Mouse (Mus musculus) granulocyte monocyte progenitor cell, adult 5-6 weeks (primary cell): ENCODE results near the gene Aurka. TPM values are rescaled to one million over a fixed set of nuclear protein-coding genes. Genes with fewer than 3 reads are reported as not detected.

ENCODE experiments used
- ATAC-seq: replicated peaks from 2 replicates; pipeline ENCODE4 v1.8.0; 2016; ENCODE audit warnings: mild to moderate bottlenecking, moderate TSS enrichment, inconsistent platforms; ENCODE audit not compliant: poor library complexity, severe bottlenecking
- total RNA-seq, 2 experiments: library from RNA; stranded (forward) in 1 of 2; stranded (reverse) in 1 of 2; fragments of 200-712, 200-1000 nt in 1 of 2; fragments of >200 nt in 1 of 2; fragmentation: Nextera tagmentation in 1 of 2; gene quantifications; 2 replicates each; pipeline ENCODE4 v1.2.3; 2014 to 2017

The Aurka gene
- total RNA-seq (2014; fragmentation: Nextera tagmentation) (18.5 and 36.9 TPM in 2 replicates), total RNA-seq (2017) (64.5 and 80.8 TPM in 2 replicates)

- peak; percentile 85 for ATAC-seq
These were observed at the start of gene Aurka, which contains the start of gene Cstf1 for GRCm38 (mm10) chr2:172370411-172371223. Gene Aurka (minus strand): TSS chr2:172370535. Gene Cstf1 (plus strand): TSS chr2:172370681.

GRCm38 (mm10) chr2:172418208-172418607, 47.9 kb upstream of the Aurka start:
- no peak; the same call in 1 of the 2 replicates for ATAC-seq

GRCm38 (mm10) chr2:172416876-172417275, 46.5 kb upstream of the Aurka start:
- no peak for ATAC-seq

- ATAC-seq: no peak
These were observed 45.9 kb upstream of the Aurka start for GRCm38 (mm10) chr2:172416218-172416617.

- no peak for ATAC-seq
These were observed 43.6 kb upstream of the Aurka start for GRCm38 (mm10) chr2:172413894-172414293.

GRCm38 (mm10) chr2:172413273-172413672, 42.9 kb upstream of the Aurka start:
- no peak for ATAC-seq

GRCm38 (mm10) chr2:172412454-172412853, 42.1 kb upstream of the Aurka start:
- ATAC-seq: peak; percentile 52

GRCm38 (mm10) chr2:172411091-172411490, 40.8 kb upstream of the Aurka start:
- ATAC-seq: no peak

GRCm38 (mm10) chr2:172410686-172411085, 40.4 kb upstream of the Aurka start:
- no peak for ATAC-seq

GRCm38 (mm10) chr2:172407499-172407898, 37.2 kb upstream of the Aurka start:
- no peak for ATAC-seq

- peak; percentile 54 for ATAC-seq
These were observed 35.8 kb upstream of the Aurka start for GRCm38 (mm10) chr2:172406173-172406572.

GRCm38 (mm10) chr2:172405011-172405410, 34.7 kb upstream of the Aurka start:
- no peak for ATAC-seq

GRCm38 (mm10) chr2:172404239-172404638, 33.9 kb upstream of the Aurka start:
- no peak for ATAC-seq

GRCm38 (mm10) chr2:172401116-172401825, 30.9 kb upstream of the Aurka start:
- ATAC-seq: peak; percentile 77

GRCm38 (mm10) chr2:172399901-172400300, 29.6 kb upstream of the Aurka start:
- ATAC-seq: peak; percentile 45

GRCm38 (mm10) chr2:172395961-172396360, 25.6 kb upstream of the Aurka start:
- ATAC-seq: no peak

GRCm38 (mm10) chr2:172394671-172395070, 24.3 kb upstream of the Aurka start:
- ATAC-seq: no peak

- no peak for ATAC-seq
These were observed 23.7 kb upstream of the Aurka start for GRCm38 (mm10) chr2:172394052-172394392.

- peak; percentile 81 for ATAC-seq
These were observed 23.2 kb upstream of the Aurka start, which contains the start of gene Cass4 for GRCm38 (mm10) chr2:172393391-172394051. Gene Cass4 (plus strand): TSS chr2:172393794.

- no peak for ATAC-seq
These were observed 21.7 kb upstream of the Aurka start for GRCm38 (mm10) chr2:172392041-172392521.

GRCm38 (mm10) chr2:172390341-172390740, 20.0 kb upstream of the Aurka start:
- no peak for ATAC-seq
